Mouse (Mus musculus) gastrocnemius, postnatal 4 days (tissue): ENCODE results near the gene Olfr485. TPM values are rescaled to one million over a fixed set of nuclear protein-coding genes. Genes with fewer than 3 reads are reported as not detected.
"Not testable (repeated sequence)": the region's sequence is repeated elsewhere in the genome, so short reads cannot be mapped to it uniquely, and the experiment has no call there.

Source experiments
- DNase-seq, 2 experiments: peaks; one replicate each; pipeline ENCODE4 v3.0.0; 2021 to 2022; ENCODE audit warnings: low spot score in 2 of 2, mixed read lengths in 2 of 2
- long read RNA-seq, 2 experiments: library from polyadenylated mRNA; stranded (forward); transcript quantifications; one replicate each; pipeline ENCODE4 v2.0.0; 2021
- total RNA-seq, 2 experiments: library from RNA; stranded (reverse); gene quantifications; 2 replicates each; pipeline ENCODE4 v1.2.3; 2021

Olfr485 gene
- not detected for total RNA-seq
- long read RNA-seq, experiment 1: 0 reads
- long read RNA-seq, experiment 2: 0 reads

GRCm38 (mm10) chr7:108159771-108160170, at the start of gene Olfr485:
Gene Olfr485, minus strand, starts transcription at chr7:108159871.
- no peak for DNase-seq

GRCm38 (mm10) chr7:108196938-108197337, 37.3 kb upstream of the Olfr485 start:
- no peak for DNase-seq

- DNase-seq: not testable (repeated sequence)
These were observed 36.7 kb upstream of the Olfr485 start for GRCm38 (mm10) chr7:108196337-108196736.

GRCm38 (mm10) chr7:108192714-108193113, 33.0 kb upstream of the Olfr485 start:
- DNase-seq: not testable (repeated sequence)

- DNase-seq: not testable (repeated sequence)
These were observed 31.5 kb upstream of the Olfr485 start for GRCm38 (mm10) chr7:108191196-108191595.

GRCm38 (mm10) chr7:108185237-108185636, 25.6 kb upstream of the Olfr485 start:
- not testable (repeated sequence) for DNase-seq

GRCm38 (mm10) chr7:108184401-108184800, 24.7 kb upstream of the Olfr485 start:
- not testable (repeated sequence) for DNase-seq

- DNase-seq: not testable (repeated sequence)
These were observed 13.0 kb upstream of the Olfr485 start, which contains the start of gene Olfr486 for GRCm38 (mm10) chr7:108172642-108173041. Gene Olfr486, minus strand, starts transcription at chr7:108172742.

GRCm38 (mm10) chr7:108127349-108127748, 32.3 kb downstream of the Olfr485 start, which contains the start of gene Olfr484:
Gene Olfr484, minus strand, starts transcription at chr7:108127449.
- no peak for DNase-seq

- DNase-seq: no peak
These were observed 38.3 kb downstream of the Olfr485 start for GRCm38 (mm10) chr7:108121416-108121815.

- no peak for DNase-seq
These were observed 39.0 kb downstream of the Olfr485 start for GRCm38 (mm10) chr7:108120681-108121080.

Other genes starting within 250 kb of the Olfr485 start
- not detected for gene Olfr473, start 229.4 kb downstream of the Olfr485 start, total RNA-seq
- gene Olfr474, start 205.2 kb downstream of the Olfr485 start, total RNA-seq: not detected
- gene Olfr476, start 195.1 kb downstream of the Olfr485 start, total RNA-seq: not detected
- gene Olfr477, start 173.2 kb downstream of the Olfr485 start, total RNA-seq: not detected
- not detected for gene Olfr478, start 125.9 kb downstream of the Olfr485 start, total RNA-seq
- gene Olfr479, start 109.2 kb downstream of the Olfr485 start, total RNA-seq: not detected
- not detected for gene Olfr480, start 92.5 kb downstream of the Olfr485 start, total RNA-seq
- gene Olfr481, start 80.0 kb downstream of the Olfr485 start, total RNA-seq: not detected
- under 1 TPM; 0.62 to 0.74 TPM for gene Olfr482, start 62.3 kb downstream of the Olfr485 start, total RNA-seq
- gene Olfr483, start 59.0 kb downstream of the Olfr485 start, total RNA-seq: not detected
- not detected for gene Olfr484, start 32.4 kb downstream of the Olfr485 start, total RNA-seq
- gene Olfr486, start 12.9 kb upstream of the Olfr485 start, total RNA-seq: not detected
- gene Olfr487, start 54.8 kb upstream of the Olfr485 start, total RNA-seq: not detected
- gene Olfr488, start 98.5 kb upstream of the Olfr485 start, total RNA-seq: not detected
- gene Olfr490, start 129.1 kb upstream of the Olfr485 start, total RNA-seq: not detected
- gene Olfr491, start 153.6 kb upstream of the Olfr485 start, total RNA-seq: not detected
- gene Olfr492, start 163.8 kb upstream of the Olfr485 start, total RNA-seq: not detected
- gene Olfr493, start 187.1 kb upstream of the Olfr485 start, total RNA-seq: not detected
- not detected for gene Olfr494, start 205.5 kb upstream of the Olfr485 start, total RNA-seq
- not detected for gene Olfr495, start 233.3 kb upstream of the Olfr485 start, total RNA-seq